Mouse (Mus musculus) heart, adult 2 months (tissue): ENCODE data around the gene Dicer1.

Experiments
- CTCF ChIP-seq: fragments of 200-600 bp; IDR thresholded peaks from 2 replicates; pipeline ENCODE4 v1.8.1; 2022; ENCODE audit warnings: antibody characterized with exemption, mild to moderate bottlenecking, moderate library complexity
- EP300 ChIP-seq: fragments of 200-500 bp; IDR thresholded peaks from 2 replicates; pipeline ENCODE4 v1.6.1; 2011; ENCODE audit warnings: low read depth, low read length, control low read depth; ENCODE audit not compliant: insufficient read depth
- POLR2A ChIP-seq: fragments of 200-500 bp; IDR thresholded peaks from 2 replicates; pipeline ENCODE4 v1.6.1; 2011; ENCODE audit warnings: mild to moderate bottlenecking, low read depth, low read length, control low read depth; ENCODE audit not compliant: insufficient read depth

- no peak for TF ChIP-seq CTCF
- TF ChIP-seq POLR2A = no peak
- no peak for TF ChIP-seq EP300
Observed at GRCm38 (mm10) chr12:104672976-104673375, 78.8 kb downstream of the Dicer1 start.
